Mouse (Mus musculus): ENCODE data around the gene Trim2. TPM values are rescaled to one million over a fixed set of nuclear protein-coding genes. Genes with fewer than 3 reads are reported as not detected.

The Trim2 gene
- polyA plus RNA-seq, 1 experiment from 2014 or later: 137 TPM

DNA sequence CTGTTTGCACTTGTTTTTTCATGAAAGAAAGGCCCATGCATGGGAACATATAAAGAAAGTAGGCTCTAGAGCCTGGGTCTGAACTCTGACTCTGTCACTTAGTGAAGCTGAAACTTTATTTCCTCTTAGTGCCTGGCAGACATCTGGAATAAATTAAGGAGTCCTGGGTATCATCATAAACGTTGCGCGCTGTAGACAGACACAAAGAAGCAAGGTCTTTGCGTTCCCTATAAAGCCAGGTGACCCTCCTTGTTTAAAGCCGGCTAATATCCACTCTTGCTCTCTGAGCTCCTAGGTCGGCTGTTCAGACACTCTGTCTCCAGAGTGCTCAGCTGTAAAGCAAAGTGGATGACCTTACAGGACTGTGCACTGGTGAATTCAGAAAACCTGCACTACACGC lies 165.7 kb downstream of the Trim2 start:
- no peak overlapping the region for H3K4me3 ChIP-seq (replicated peaks)
- WGBS: 79% methylated on average over 7 of the region's 7 CpGs

DNA sequence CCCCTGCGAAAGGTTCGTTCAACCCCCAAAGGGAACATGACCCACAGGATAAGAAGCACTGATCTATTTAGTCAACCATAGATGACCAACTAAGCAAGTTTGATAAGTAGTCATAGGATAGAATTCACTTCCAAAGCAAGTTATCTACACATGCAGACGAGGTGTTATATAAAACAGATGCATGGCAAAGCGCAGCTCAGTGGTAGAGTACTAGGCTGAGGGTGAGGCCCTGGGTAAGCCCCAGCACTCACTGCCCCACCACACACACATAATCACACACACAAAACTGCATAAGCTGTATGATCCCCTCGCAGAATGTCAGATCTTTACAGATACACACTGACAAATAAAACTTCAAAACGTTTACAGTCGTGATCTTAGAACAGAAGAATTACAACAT lies 170.2 kb downstream of the Trim2 start:
- no peaks in the 10 kb centered on the region for H3K4me1 ChIP-seq
- no peaks in the 10 kb centered on the region for H3K36me3 ChIP-seq
- H3K27me3 ChIP-seq (replicated peaks): no peaks in the 10 kb centered on the region
- H3K4me3 ChIP-seq (replicated peaks): no peak overlapping the region
- no peak for ATAC-seq (ENCODE audit: low FRiP score)
- 92% methylated on average over 7 of the region's 7 CpGs for WGBS
- H3K27ac ChIP-seq (replicated peaks): no peak overlapping the region
- H3K9ac ChIP-seq (replicated peaks): no peak overlapping the region
- H3K4me2 ChIP-seq: no peak overlapping the region
- no peaks in the 10 kb centered on the region for H3K9me3 ChIP-seq (replicated peaks)

More for the DNA sequence above, 165.7 kb downstream of the Trim2 start:
- no peak for ATAC-seq (ENCODE audit: low FRiP score)
- Histone ChIP-seq H3K36me3 (no peaks in the 10 kb centered on the region), H3K4me2 (no peak overlapping the region), H3K27me3 (replicated peaks) (no peaks in the 10 kb centered on the region), H3K9ac (replicated peaks) (no peak overlapping the region), H3K9me3 (replicated peaks) (no peaks in the 10 kb centered on the region), H3K4me1 (no peaks in the 10 kb centered on the region), H3K27ac (replicated peaks) (no peak overlapping the region)

GRCm38 (mm10) chr3:84135933-84136332 lies 170.7 kb downstream of the Trim2 start:
- no peak overlapping the region for H3K9ac ChIP-seq (replicated peaks)
- no peak overlapping the region for H3K27ac ChIP-seq (replicated peaks)
- no peak for ATAC-seq (ENCODE audit: low FRiP score)
- no peaks in the 10 kb centered on the region for H3K9me3 ChIP-seq (replicated peaks)
- no peak overlapping the region for H3K4me3 ChIP-seq (replicated peaks)
- 73% methylated on average over 6 of the region's 6 CpGs for whole genome bisulfite sequencing
- no peaks in the 10 kb centered on the region for H3K27me3 ChIP-seq (replicated peaks)
- no peaks in the 10 kb centered on the region for H3K36me3 ChIP-seq
- H3K4me1 ChIP-seq: no peaks in the 10 kb centered on the region
- H3K4me2 ChIP-seq: no peak overlapping the region

DNA sequence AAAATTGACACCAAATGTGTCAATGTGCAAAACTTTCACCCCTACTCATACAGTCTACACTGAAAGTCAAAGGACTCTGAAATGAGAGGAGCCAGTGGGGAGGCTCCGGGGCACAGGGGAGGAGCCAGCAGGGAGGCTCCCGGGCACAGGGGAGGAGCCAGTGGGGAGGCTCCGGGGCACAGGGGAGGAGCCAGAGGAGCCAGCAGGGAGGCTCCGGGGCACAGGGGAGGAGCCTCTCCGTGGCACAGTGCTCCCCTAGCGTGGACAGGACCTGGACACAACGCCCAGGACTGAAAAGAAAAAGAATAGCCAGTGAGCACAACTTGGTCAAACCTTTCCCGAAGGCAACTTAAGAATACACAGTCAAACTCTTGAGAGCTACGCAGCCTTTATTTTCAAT lies 171.3 kb downstream of the Trim2 start:
- Histone ChIP-seq H3K4me2 (no peak overlapping the region), H3K9me3 (replicated peaks) (no peaks in the 10 kb centered on the region), H3K36me3 (no peaks in the 10 kb centered on the region), H3K4me1 (no peaks in the 10 kb centered on the region), H3K27ac (replicated peaks) (no peak overlapping the region), H3K9ac (replicated peaks) (no peak overlapping the region), H3K4me3 (replicated peaks) (no peak overlapping the region), H3K27me3 (replicated peaks) (no peaks in the 10 kb centered on the region)
- WGBS: 31% methylated on average over 9 of the region's 9 CpGs
- no peak for ATAC-seq (ENCODE audit: low FRiP score)

DNA sequence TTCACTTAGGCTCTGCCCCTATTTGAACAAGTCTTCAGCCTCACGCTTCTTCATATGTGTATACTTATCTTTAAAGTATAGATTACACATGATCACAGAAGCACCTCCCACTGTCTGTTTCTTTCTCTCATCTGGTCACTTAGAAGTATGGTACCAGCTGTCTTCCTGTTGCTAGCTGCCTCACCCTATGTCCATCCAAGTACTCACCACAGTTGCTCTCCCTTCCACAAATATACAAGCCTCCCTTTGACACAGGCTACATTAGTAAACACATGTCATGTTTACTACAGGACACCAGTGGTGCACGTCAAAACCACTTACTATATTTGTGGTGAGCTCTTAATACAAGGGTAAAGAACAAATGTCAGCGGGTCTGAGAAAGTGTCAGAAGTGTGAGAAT lies 175.3 kb downstream of the Trim2 start:
- H3K4me1 ChIP-seq: no peaks in the 10 kb centered on the region
- H3K9ac ChIP-seq (replicated peaks): no peak overlapping the region
- H3K4me3 ChIP-seq (replicated peaks): no peak overlapping the region
- no peak overlapping the region for H3K4me2 ChIP-seq
- WGBS: 89% methylated on average over 3 of the region's 3 CpGs
- no peaks in the 10 kb centered on the region for H3K36me3 ChIP-seq
- H3K27ac ChIP-seq (replicated peaks): no peak overlapping the region
- no peak for ATAC-seq (ENCODE audit: low FRiP score)
- no peaks in the 10 kb centered on the region for H3K9me3 ChIP-seq (replicated peaks)
- H3K27me3 ChIP-seq (replicated peaks): no peaks in the 10 kb centered on the region

- no peak overlapping the region for H3K4me2 ChIP-seq
- H3K27ac ChIP-seq (replicated peaks): no peak overlapping the region
- H3K4me1 ChIP-seq: no peaks in the 10 kb centered on the region
- no peaks in the 10 kb centered on the region for H3K36me3 ChIP-seq
- H3K9ac ChIP-seq (replicated peaks): no peak overlapping the region
- no peaks in the 10 kb centered on the region for H3K27me3 ChIP-seq (replicated peaks)
- ATAC-seq (ENCODE audit: low FRiP score): no peak
- H3K4me3 ChIP-seq (replicated peaks): no peak overlapping the region
- no peaks in the 10 kb centered on the region for H3K9me3 ChIP-seq (replicated peaks)
- 76% methylated on average over 5 of the region's 5 CpGs for WGBS
These were observed 175.9 kb downstream of the Trim2 start for GRCm38 (mm10) chr3:84130776-84131175.

- 42% methylated on average over 11 of the region's 11 CpGs for WGBS
- H3K4me1 ChIP-seq: no peaks in the 10 kb centered on the region
- H3K4me3 ChIP-seq (replicated peaks): no peak overlapping the region
- no peaks in the 10 kb centered on the region for H3K36me3 ChIP-seq
- H3K9me3 ChIP-seq (replicated peaks): no peaks in the 10 kb centered on the region
- H3K27me3 ChIP-seq (replicated peaks): no peaks in the 10 kb centered on the region
- H3K9ac ChIP-seq (replicated peaks): no peak overlapping the region
- no peak overlapping the region for H3K4me2 ChIP-seq
- no peak overlapping the region for H3K27ac ChIP-seq (replicated peaks)
- ATAC-seq (ENCODE audit: low FRiP score): no peak
These were observed 177.5 kb downstream of the Trim2 start for GRCm38 (mm10) chr3:84128871-84129870.

DNA sequence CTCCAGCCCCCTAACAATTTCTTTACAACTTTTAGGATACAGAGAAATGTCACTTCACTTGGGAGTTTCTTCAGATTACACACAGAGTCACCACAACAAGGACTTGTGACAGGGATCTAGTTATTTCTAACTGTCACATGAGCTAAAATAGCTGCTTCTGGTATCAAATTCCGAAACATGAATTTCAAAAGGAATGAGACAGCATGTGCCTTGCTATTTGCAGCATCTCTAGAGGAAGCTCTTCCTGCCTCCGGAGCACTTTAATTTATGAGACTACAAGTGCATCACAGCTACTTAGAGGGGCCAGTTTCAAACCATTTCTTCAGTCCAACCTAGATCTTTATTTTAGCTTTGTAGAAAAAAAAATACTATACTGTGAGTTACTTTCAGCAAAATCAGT lies 179.2 kb downstream of the Trim2 start:
- H3K9ac ChIP-seq (replicated peaks): no peak overlapping the region
- no peak overlapping the region for H3K4me3 ChIP-seq (replicated peaks)
- H3K27ac ChIP-seq (replicated peaks): no peak overlapping the region
- ATAC-seq (ENCODE audit: low FRiP score): no peak
- H3K4me2 ChIP-seq: no peak overlapping the region
- H3K36me3 ChIP-seq: no peaks in the 10 kb centered on the region
- no peaks in the 10 kb centered on the region for H3K27me3 ChIP-seq (replicated peaks)
- 71% methylated on average over 2 of the region's 2 CpGs for WGBS
- H3K4me1 ChIP-seq: no peaks in the 10 kb centered on the region
- H3K9me3 ChIP-seq (replicated peaks): no peaks in the 10 kb centered on the region

DNA sequence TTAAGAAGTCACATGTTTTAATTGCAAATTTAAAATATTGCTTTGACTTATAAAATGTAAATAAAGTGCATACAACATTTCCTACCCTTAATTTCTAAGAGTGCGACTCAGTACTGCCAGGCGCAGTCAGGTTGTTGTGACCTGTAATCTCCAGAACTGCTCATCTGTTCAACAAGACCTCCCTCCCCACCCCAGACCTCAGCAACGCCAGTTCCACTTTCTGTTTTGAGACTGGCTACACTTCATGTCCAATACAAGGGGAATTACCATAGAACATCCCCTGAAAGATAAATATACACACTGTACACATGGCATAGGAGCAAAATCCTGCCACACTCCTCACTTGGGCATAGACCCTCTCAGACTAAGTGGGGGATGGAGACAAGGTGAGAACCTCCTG lies 180.0 kb downstream of the Trim2 start:
- no peaks in the 10 kb centered on the region for H3K4me1 ChIP-seq
- ATAC-seq (ENCODE audit: low FRiP score): no peak
- no peaks in the 10 kb centered on the region for H3K27me3 ChIP-seq (replicated peaks)
- H3K36me3 ChIP-seq: no peaks in the 10 kb centered on the region
- no peak overlapping the region for H3K4me3 ChIP-seq (replicated peaks)
- WGBS: 88% methylated on average over 3 of the region's 3 CpGs
- H3K9ac ChIP-seq (replicated peaks): no peak overlapping the region
- H3K27ac ChIP-seq (replicated peaks): no peak overlapping the region
- no peaks in the 10 kb centered on the region for H3K9me3 ChIP-seq (replicated peaks)
- no peak overlapping the region for H3K4me2 ChIP-seq

DNA sequence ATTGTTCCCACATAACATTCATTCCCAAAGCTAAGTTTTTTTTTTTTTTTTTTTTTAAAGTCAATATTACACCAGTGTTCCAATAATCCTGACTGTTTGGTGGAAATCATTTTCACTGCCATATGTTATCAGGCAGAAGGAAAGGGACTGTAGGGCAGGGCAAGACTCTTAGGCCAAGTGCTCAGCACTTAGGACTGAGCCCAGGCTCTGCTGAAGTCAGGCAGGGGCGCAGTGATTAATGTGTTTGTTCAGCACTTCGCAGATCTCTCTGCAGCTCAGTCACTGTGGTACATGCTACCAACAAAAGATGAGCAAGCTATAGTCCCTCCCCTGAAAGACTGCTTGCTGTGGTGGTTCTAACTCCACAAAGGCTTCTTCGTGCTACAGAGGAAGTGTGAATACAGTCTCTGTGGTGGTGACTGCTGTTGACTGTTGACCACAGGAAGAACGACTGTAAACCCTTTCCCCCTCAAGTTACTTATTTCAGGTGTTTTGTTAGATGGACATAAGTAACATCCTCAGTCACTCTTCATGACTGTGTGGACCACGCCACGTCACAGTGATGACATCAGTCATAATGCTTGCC lies 180.9 kb downstream of the Trim2 start:
- H3K9ac ChIP-seq (replicated peaks): no peak overlapping the region
- H3K4me3 ChIP-seq (replicated peaks): no peak overlapping the region
- WGBS: 53% methylated on average over 6 of the region's 6 CpGs
- H3K9me3 ChIP-seq (replicated peaks): no peaks in the 10 kb centered on the region
- H3K27ac ChIP-seq (replicated peaks): no peak overlapping the region
- no peaks in the 10 kb centered on the region for H3K36me3 ChIP-seq
- ATAC-seq (ENCODE audit: low FRiP score): no peak
- no peak overlapping the region for H3K4me2 ChIP-seq
- no peaks in the 10 kb centered on the region for H3K4me1 ChIP-seq
- H3K27me3 ChIP-seq (replicated peaks): no peaks in the 10 kb centered on the region

- no peaks in the 10 kb centered on the region for H3K4me1 ChIP-seq
- no peaks in the 10 kb centered on the region for H3K36me3 ChIP-seq
- H3K4me2 ChIP-seq: no peak overlapping the region
- no peak for ATAC-seq (ENCODE audit: low FRiP score)
- WGBS: 53% methylated on average over 3 of the region's 3 CpGs
- no peaks in the 10 kb centered on the region for H3K9me3 ChIP-seq (replicated peaks)
- no peak overlapping the region for H3K27ac ChIP-seq (replicated peaks)
- no peaks in the 10 kb centered on the region for H3K27me3 ChIP-seq (replicated peaks)
- no peak overlapping the region for H3K4me3 ChIP-seq (replicated peaks)
- H3K9ac ChIP-seq (replicated peaks): no peak overlapping the region
These were observed 183.2 kb downstream of the Trim2 start for GRCm38 (mm10) chr3:84123461-84123860.

- H3K9me3 ChIP-seq (replicated peaks): no peaks in the 10 kb centered on the region
- no peak overlapping the region for H3K9ac ChIP-seq (replicated peaks)
- H3K36me3 ChIP-seq: no peaks in the 10 kb centered on the region
- WGBS: 72% methylated on average over 7 of the region's 7 CpGs
- no peaks in the 10 kb centered on the region for H3K27me3 ChIP-seq (replicated peaks)
- no peak overlapping the region for H3K4me2 ChIP-seq
- no peaks in the 10 kb centered on the region for H3K4me1 ChIP-seq
- H3K27ac ChIP-seq (replicated peaks): no peak overlapping the region
- no peak for ATAC-seq (ENCODE audit: low FRiP score)
- no peak overlapping the region for H3K4me3 ChIP-seq (replicated peaks)
These were observed 188.0 kb downstream of the Trim2 start for GRCm38 (mm10) chr3:84118718-84119117.
